In genomic region chr2:170101132-170101531, GRCm38 (mm10) we compare ENCODE assay signal across 9 mouse cellular contexts. TPM values are rescaled to one million over a fixed set of nuclear protein-coding genes. Genes with fewer than 3 reads are reported as not detected.
DNase-seq lines count a peak whose midpoint lies in the region; ATAC-seq and TF ChIP-seq lines count a peak whose summit lies in the region.
"Had no signal": no experiment of that assay in that cellular context is flagged by ENCODE, and none has a peak within 500 bp of the region (broad histone marks: within the 10 kb centered on the region; RNA-seq: fewer than 3 reads in every experiment).

No protein-coding gene starts in this region.

- H3K4me3 ChIP-seq in MEL (ENCODE audit: control insufficient read depth in 1 of 2, insufficient read depth in 1 of 2, low read depth in 2 of 2, low read length in 2 of 2): peak overlapping the region; percentile 13 to 22; a peak in 2 of 4 replicates
- no peak overlapping the region for H3K4me3 ChIP-seq in forebrain, embryonic 14.5 days (ENCODE audit: low read depth, low read length)
- H3K4me3 ChIP-seq: myocyte had no signal

- no peak overlapping the region for H3K27ac ChIP-seq in MEL (ENCODE audit: control insufficient read depth, low read depth, low read length)
- no peak overlapping the region for H3K27ac ChIP-seq in forebrain, embryonic 14.5 days (ENCODE audit: low read depth, low read length)

- TF ChIP-seq POLR2A in MEL (IDR thresholded peaks at IDR 0.05; ENCODE audit: control insufficient read depth in 1 of 2, insufficient read depth in 1 of 2, low read depth in 1 of 2, low read length in 2 of 2, poor library complexity in 1 of 2): no peak

- H3K27me3 ChIP-seq in MEL (ENCODE audit: control insufficient read depth in 1 of 2, insufficient read depth in 2 of 2, low read length in 2 of 2): no peaks in the 10 kb centered on the region
- no peaks in the 10 kb centered on the region for H3K27me3 ChIP-seq in forebrain, embryonic 14.5 days (replicated peaks; ENCODE audit: control insufficient read depth, insufficient read depth, low read length)

- H3K9ac ChIP-seq in MEL (ENCODE audit: control insufficient read depth, low read depth, low read length, poor library complexity, severe bottlenecking): peak overlapping the region; percentile 47; the same call in 1 of the 2 replicates
- H3K9ac ChIP-seq in forebrain, embryonic 14.5 days (ENCODE audit: low read length): no peak overlapping the region

- H3K4me2 ChIP-seq in forebrain, embryonic 14.5 days (ENCODE audit: low read length): no peak overlapping the region

- no peaks in the 10 kb centered on the region for H3K4me1 ChIP-seq in MEL (ENCODE audit: control insufficient read depth in 1 of 2, insufficient read depth in 2 of 2, low read length in 2 of 2)
- H3K4me1 ChIP-seq in forebrain, embryonic 14.5 days (ENCODE audit: control insufficient read depth, insufficient read depth, low read length): no peaks in the 10 kb centered on the region

- H3K9me3 ChIP-seq in MEL (replicated peaks; ENCODE audit: insufficient read depth, low read length): no peaks in the 10 kb centered on the region
- H3K9me3 ChIP-seq in forebrain, embryonic 14.5 days (replicated peaks; ENCODE audit: control insufficient read depth, low read length): no peaks in the 10 kb centered on the region

- TF ChIP-seq EP300 in MEL (IDR thresholded peaks at IDR 0.05; ENCODE audit: low read depth in 1 of 2, low read length in 2 of 2): no peak; a peak in 1 of 4 replicates

- TF ChIP-seq RAD21 in MEL (IDR thresholded peaks at IDR 0.05; ENCODE audit: low read depth, low read length): peak; percentile 91

- ATAC-seq in forebrain, embryonic 14.5 days: peak; percentile 54
- ATAC-seq in hematopoietic stem cell, adult 5-6 weeks (replicated peaks in 1 of 2; ENCODE audit: insufficient read depth in 1 of 2, low FRiP score in 2 of 2, low TSS enrichment in 1 of 2, low read depth in 1 of 2, poor library complexity in 2 of 2, severe bottlenecking in 2 of 2): peak; percentile 82 to 83

- H3K79me2 ChIP-seq in MEL (ENCODE audit: control insufficient read depth, insufficient read depth, low read length, poor library complexity): no peaks in the 10 kb centered on the region

- WGBS in forebrain, embryonic 14.5 days: 2% methylated on average over 12 of the region's 12 CpGs

- no peaks in the 10 kb centered on the region for H3K36me3 ChIP-seq in MEL (ENCODE audit: control insufficient read depth in 1 of 2, insufficient read depth in 2 of 2, low read length in 2 of 2)
- no peaks in the 10 kb centered on the region for H3K36me3 ChIP-seq in forebrain, embryonic 14.5 days (ENCODE audit: control insufficient read depth, insufficient read depth, low read length)

- TF ChIP-seq CTCF in MEL (IDR thresholded peaks at IDR 0.05 in 2 of 3, conservative IDR thresholded peaks at IDR 0.05 in 1 of 3; ENCODE audit: control insufficient read depth in 1 of 3, insufficient read depth in 1 of 3, low read depth in 2 of 3, low read length in 3 of 3, poor library complexity in 1 of 3, severe bottlenecking in 1 of 3): peak; percentile 84 to 98 (median 97)

- peak; percentile 93 for DNase-seq in MEL (ENCODE audit: low read depth, low spot score)
- DNase-seq in c-Kit-positive CD71-positive TER-119-positive erythroid progenitor cells, embryonic 14.5 days (ENCODE audit: low spot score): peak; percentile 77
- DNase-seq in forebrain, embryonic 14.5 days (ENCODE audit: low spot score): peak; percentile 91
- peak; percentile 63 for DNase-seq in layer of hippocampus, adult 9-10 months (ENCODE audit: low spot score)
- DNase-seq in lung, postnatal 14 days: peak; percentile 97
- peak; percentile 53 for DNase-seq in retina, adult 2 months (ENCODE audit: low read depth, low spot score)
- DNase-seq in thymus, postnatal 14 days: peak; percentile 95

TF ChIP-seq in MEL, 35 proteins besides CTCF, POLR2A, EP300 and RAD21:
- peak; percentile 77 for TF ChIP-seq ELF1 (IDR thresholded peaks at IDR 0.05; ENCODE audit: low read depth, low read length)
- TF ChIP-seq MYC (IDR thresholded peaks at IDR 0.05; ENCODE audit: low read depth, low read length): peak; percentile 76; the same call in 1 of the 2 replicates
- no peak for TF ChIP-seq MAFK (IDR thresholded peaks at IDR 0.05; ENCODE audit: borderline replicate concordance, low read depth, low read length)
- TF ChIP-seq UBTF (IDR thresholded peaks at IDR 0.05; ENCODE audit: borderline replicate concordance, insufficient read depth, low read depth, low read length): no peak
- TF ChIP-seq MEF2A (IDR thresholded peaks at IDR 0.05; ENCODE audit: extremely low read depth, insufficient replicate concordance, low read depth, low read length, poor library complexity, severe bottlenecking): no peak
- peak; percentile 80 for TF ChIP-seq ZC3H11A (IDR thresholded peaks at IDR 0.05; ENCODE audit: low read depth, low read length)
- no peak for TF ChIP-seq USF1 (IDR thresholded peaks at IDR 0.05; ENCODE audit: low read depth, low read length)
- peak; percentile 72 for TF ChIP-seq HCFC1 (IDR thresholded peaks at IDR 0.05; ENCODE audit: low read depth, low read length)
- peak; percentile 32; the same call in 1 of the 2 replicates for TF ChIP-seq TCF12 (IDR thresholded peaks at IDR 0.05; ENCODE audit: low read depth, low read length)
- TF ChIP-seq CHD2 (IDR thresholded peaks at IDR 0.05; ENCODE audit: low read length): no peak
- TF ChIP-seq MAX (IDR thresholded peaks at IDR 0.05; ENCODE audit: low read length): peak; percentile 62
- TF ChIP-seq NELFE (IDR thresholded peaks at IDR 0.05; ENCODE audit: low read depth, low read length): no peak; the same call in 1 of the 2 replicates
- TF ChIP-seq ETS1 (IDR thresholded peaks at IDR 0.05; ENCODE audit: low read depth, low read length): 0 out of 2 replicates have a peak, but pooled peaks have one; percentile 14
- TF ChIP-seq SMC3 (IDR thresholded peaks at IDR 0.05; ENCODE audit: low read depth, low read length): peak; percentile 91
- no peak for TF ChIP-seq POLR2AphosphoS5 (IDR thresholded peaks at IDR 0.05; ENCODE audit: borderline replicate concordance, low read depth, low read length)
- peak; percentile 53 for TF ChIP-seq MAZ (IDR thresholded peaks at IDR 0.05; ENCODE audit: low read depth, low read length)
- peak; percentile 68; the same call in 1 of the 2 replicates for TF ChIP-seq SIN3A (IDR thresholded peaks at IDR 0.05; ENCODE audit: low read length)
- no peak for TF ChIP-seq ZNF384 (IDR thresholded peaks at IDR 0.05; ENCODE audit: low read depth, low read length)

RNA-seq across cellular contexts. Expression of gene Zfp217, which starts 46.8 kb away (rescaled TPM):
- 21.7 and 29.3 TPM in 2 replicates for total RNA-seq in MEL (2012; rRNA removed)
- polyA plus RNA-seq in MEL (2012; ENCODE audit: insufficient read depth in 1 of 2, insufficient read length in 2 of 2, low read depth in 1 of 2, low replicate concordance in 2 of 2, missing spikeins in 1 of 2): 10 to 100 TPM; 25.5 to 34.9 TPM
- polyA plus RNA-seq in forebrain, embryonic 14.5 days (2014; fragmentation: Nextera tagmentation; extraction: Ambion mirVana): 1.7 and 1.8 TPM in 2 replicates
- 35.4 and 39.5 TPM in 2 replicates for total RNA-seq in hematopoietic stem cell, adult 5-6 weeks (2017)
